Mouse (Mus musculus): ENCODE results near the gene Olfr55. TPM values are rescaled to one million over a fixed set of nuclear protein-coding genes. Genes with fewer than 3 reads are reported as not detected.

Gene Olfr55
- total RNA-seq (2023; ENCODE audit: inconsistent age) = not detected in 4 replicates

GRCm38 (mm10) chr17:33168147-33168546, at the start of gene Olfr55:
TSS of gene Olfr55 (plus strand) at chr17:33168447.

GRCm38 (mm10) chr17:33139261-33139820, 28.9 kb upstream of the Olfr55 start, which contains the start of gene Morc2b:
TSS of gene Morc2b (minus strand) at chr17:33139683.

DNA sequence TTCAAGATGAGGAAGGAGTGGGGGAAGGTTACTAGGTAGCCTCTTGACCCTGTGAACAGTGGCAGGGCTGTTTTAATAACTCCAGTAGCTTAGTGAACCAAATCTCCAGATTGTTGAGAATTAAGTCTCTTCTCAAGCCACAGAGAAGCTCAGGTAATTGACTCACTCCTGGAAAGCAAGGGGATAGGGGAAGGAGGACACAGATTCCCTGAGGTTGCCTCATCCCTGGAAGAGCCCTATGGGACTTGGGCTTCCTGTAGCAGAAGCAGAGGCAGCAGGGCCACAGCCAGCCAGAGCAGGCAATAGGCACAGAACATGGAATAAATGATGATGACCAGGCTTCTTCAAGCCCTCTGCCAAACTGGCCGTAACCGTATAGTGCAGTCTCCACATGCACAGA, 22.8 kb downstream of the Olfr55 start, which contains the start of gene Olfr239:
TSS of gene Olfr239 (plus strand) at position 301 of the 400 bp plus-strand sequence.

GRCm38 (mm10) chr17:33221590-33221989, 53.3 kb downstream of the Olfr55 start, which contains the start of gene Olfr1564:
TSS of gene Olfr1564 (minus strand) at chr17:33221690.

Other genes starting within 250 kb of the Olfr55 start
- 83.0 to 86.6 TPM (median 84.1 TPM) in 4 replicates for gene Cyp4f13, start 221.0 kb upstream of the Olfr55 start, total RNA-seq (2023; ENCODE audit: inconsistent age)
- gene Zfp472, start 202.6 kb upstream of the Olfr55 start, total RNA-seq (2023; ENCODE audit: inconsistent age) = 15.7 to 21.4 TPM (median 20.5 TPM) in 4 replicates
- 12.2 to 15.7 TPM (median 14.1 TPM) in 4 replicates for gene Zfp952, start 175.3 kb upstream of the Olfr55 start, total RNA-seq (2023; ENCODE audit: inconsistent age)
- gene Zfp763, start 135.0 kb upstream of the Olfr55 start, total RNA-seq (2023; ENCODE audit: inconsistent age) = 3.5 to 5.2 TPM (median 4.0 TPM) in 4 replicates
- not detected in 4 replicates for gene 4921501E09Rik, start 100.4 kb upstream of the Olfr55 start, total RNA-seq (2023; ENCODE audit: inconsistent age)
- gene Zfp563, start 79.1 kb upstream of the Olfr55 start, total RNA-seq (2023; ENCODE audit: inconsistent age) = 3.8 to 5.5 TPM (median 4.8 TPM) in 4 replicates
- gene Morc2b, start 28.8 kb upstream of the Olfr55 start, total RNA-seq (2023; ENCODE audit: inconsistent age) = not detected in 4 replicates
- not detected in 4 replicates for gene Olfr239, start 22.9 kb downstream of the Olfr55 start, total RNA-seq (2023; ENCODE audit: inconsistent age)
- gene Olfr1564, start 53.2 kb downstream of the Olfr55 start, total RNA-seq (2023; ENCODE audit: inconsistent age) = not detected in 4 replicates
- gene Zfp955a, start 86.7 kb downstream of the Olfr55 start, total RNA-seq (2023; ENCODE audit: inconsistent age) = 4.3 to 7.0 TPM (median 5.2 TPM) in 4 replicates
- gene Olfr63, start 96.2 kb downstream of the Olfr55 start, total RNA-seq (2023; ENCODE audit: inconsistent age) = 0.06 to 0.13 TPM (median 0.12 TPM) in 3 of 4 replicates, not detected in the other
- gene Zfp955b, start 121.1 kb downstream of the Olfr55 start, total RNA-seq (2023; ENCODE audit: inconsistent age) = 5.1 to 8.3 TPM (median 5.5 TPM) in 4 replicates
- 12.9 to 18.0 TPM (median 14.4 TPM) in 4 replicates for gene Zfp81, start 190.4 kb downstream of the Olfr55 start, total RNA-seq (2023; ENCODE audit: inconsistent age)
- gene Zfp101, start 226.2 kb downstream of the Olfr55 start, total RNA-seq (2023; ENCODE audit: inconsistent age) = 5.7 to 7.9 TPM (median 6.5 TPM) in 4 replicates

All from B cell, adult (primary cell).